Comparison of ENCODE assay signal across 9 mouse cellular contexts in the genomic region with DNA sequence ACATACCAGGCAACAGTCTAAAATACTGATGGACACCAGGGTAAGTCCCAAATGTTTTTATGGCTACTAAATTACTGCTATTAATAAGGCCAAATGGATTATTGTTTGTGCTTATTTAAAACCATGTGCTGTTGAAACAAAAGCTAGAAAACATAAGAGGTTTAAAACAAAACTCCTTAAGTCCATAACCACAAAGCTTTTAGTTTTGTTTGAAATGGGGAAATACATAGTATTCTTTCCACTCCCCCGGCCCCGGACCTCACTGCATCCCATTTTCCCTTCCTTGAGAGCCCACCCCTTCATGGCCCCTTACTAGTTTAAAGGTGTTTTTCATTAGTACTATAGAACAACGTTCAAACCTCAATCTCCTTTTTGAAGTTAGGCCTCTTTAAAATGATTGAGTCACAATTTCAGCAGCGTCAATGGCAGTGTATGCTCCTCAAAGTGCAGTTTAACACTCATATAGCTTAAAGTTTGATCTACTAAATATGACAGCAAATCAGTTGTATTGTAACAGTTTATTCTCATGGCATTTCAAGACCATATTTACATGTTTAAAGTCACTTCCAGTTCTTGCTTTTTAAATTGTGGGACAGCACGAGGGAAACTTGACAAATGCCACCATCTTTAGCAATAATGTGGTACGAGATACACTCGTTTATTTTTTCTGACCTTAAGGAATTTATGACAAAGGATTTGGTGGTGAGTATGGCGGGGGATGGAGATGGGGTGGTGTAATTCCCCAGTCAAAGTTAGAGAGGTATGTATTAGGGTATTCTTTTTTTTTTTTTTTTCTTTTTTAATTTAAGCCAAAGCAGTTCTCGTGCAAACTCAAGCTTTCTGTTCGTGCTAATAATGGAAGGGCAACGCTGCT. TPM values are rescaled to one million over a fixed set of nuclear protein-coding genes. Genes with fewer than 3 reads are reported as not detected.
DNase-seq lines count a peak whose midpoint lies in the region; ATAC-seq and TF ChIP-seq lines count a peak whose summit lies in the region.
"Had no signal": no experiment of that assay in that cellular context is flagged by ENCODE, and none has a peak within 500 bp of the region (broad histone marks: within the 10 kb centered on the region; RNA-seq: fewer than 3 reads in every experiment).

No protein-coding gene starts in this region.

- no peaks in the 10 kb centered on the region for H3K27me3 ChIP-seq in heart, embryonic 10.5 days (ENCODE audit: insufficient read depth, poor library complexity, severe bottlenecking)
- H3K27me3 ChIP-seq in CH12.LX (replicated peaks), result no peaks in the 10 kb centered on the region
- no peaks in the 10 kb centered on the region for H3K27me3 ChIP-seq in forebrain, embryonic 15.5 days
- H3K27me3 ChIP-seq: Patski had no signal

- no peaks in the 10 kb centered on the region; the same call in 1 of the 2 replicates for H3K4me1 ChIP-seq in heart, embryonic 10.5 days
- peaks cover 5 to 44% of the 10 kb centered on the region in 2 experiments for H3K4me1 ChIP-seq in CH12.LX (ENCODE audit: control insufficient read depth in 1 of 2, insufficient read depth in 2 of 2)
- peaks cover 25% of the 10 kb centered on the region for H3K4me1 ChIP-seq in forebrain, embryonic 15.5 days

- dilution Hi-C loops in CH12.LX (cut with MboI; ENCODE audit: extremely low pct_ligation_motif_present, extremely low pct_unique_long_range_greater_than_20kb, low sequenced_read_pairs), result no loop called here

- H3K9me3 ChIP-seq in heart, embryonic 10.5 days, result no peaks in the 10 kb centered on the region
- H3K9me3 ChIP-seq in CH12.LX (replicated peaks; ENCODE audit: low read length), result no peaks in the 10 kb centered on the region
- no peaks in the 10 kb centered on the region for H3K9me3 ChIP-seq in forebrain, embryonic 15.5 days

- in situ Hi-C loops in CH12.LX (cut with MboI; ENCODE audit: low pct_ligation_motif_present, low pct_unique_long_range_greater_than_20kb, low sequenced_read_pairs), result no loop called here

- peak overlapping the region; percentile 100 for H3K27ac ChIP-seq in heart, embryonic 10.5 days
- H3K27ac ChIP-seq in CH12.LX (ENCODE audit: insufficient read depth, low read depth) (peak overlapping the region; percentile 66; the same call in 1 of the 2 replicates), macrophage (peak overlapping the region; percentile 41)
- peak overlapping the region; percentile 96; the same call in 1 of the 2 replicates for H3K27ac ChIP-seq in forebrain, embryonic 15.5 days (replicated peaks)

- ATAC-seq in forebrain, embryonic 15.5 days (replicated peaks), result no peak
- ATAC-seq in inflammation-experienced regulatory T-cells, adult 6 months, result no peak

- WGBS in heart, embryonic 10.5 days, result 14% methylated on average over 11 of the region's 11 CpGs
- 5% methylated on average over 11 of the region's 11 CpGs for WGBS in forebrain, embryonic 15.5 days
- WGBS in macrophage (ENCODE audit: missing documents), result 2% methylated on average over 11 of the region's 11 CpGs

- TF ChIP-seq EP300 in CH12.LX (IDR thresholded peaks at IDR 0.05; ENCODE audit: low read length), result peak; percentile 56; the same call in 1 of the 2 replicates

- H3K36me3 ChIP-seq in heart, embryonic 10.5 days, result no peaks in the 10 kb centered on the region
- H3K36me3 ChIP-seq in CH12.LX (replicated peaks in 1 of 2; ENCODE audit: control insufficient read depth in 1 of 2, insufficient read depth in 1 of 2, low read length in 1 of 2), result peaks cover 0 to 12% of the 10 kb centered on the region in 2 experiments
- H3K36me3 ChIP-seq in forebrain, embryonic 15.5 days, result no peaks in the 10 kb centered on the region
- no peaks in the 10 kb centered on the region for H3K36me3 ChIP-seq in macrophage (ENCODE audit: inconsistent target)

- no peak for TF ChIP-seq RAD21 in CH12.LX (IDR thresholded peaks at IDR 0.05; ENCODE audit: low read depth, low read length)

- H3K4me2 ChIP-seq in CH12.LX (ENCODE audit: insufficient read depth, low read depth, poor library complexity, severe bottlenecking), result peak overlapping the region; percentile 86
- H3K4me2 ChIP-seq in forebrain, embryonic 15.5 days (replicated peaks), result peak overlapping the region; percentile 60

- TF ChIP-seq POLR2A in CH12.LX (IDR thresholded peaks at IDR 0.05; ENCODE audit: low read depth, low read length), result no peak

- H3K79me2 ChIP-seq in CH12.LX (replicated peaks; ENCODE audit: control insufficient read depth, extremely low read depth, insufficient read depth, poor library complexity, severe bottlenecking) (peaks cover 57% of the 10 kb centered on the region), macrophage (ENCODE audit: inconsistent target) (peaks cover 62% of the 10 kb centered on the region)

- no peak for DNase-seq in heart, embryonic 10.5 days (ENCODE audit: low spot score)
- DNase-seq in heart, adult 18-20 months, result no peak
- DNase-seq in CH12.LX (ENCODE audit: extremely low read depth), result peak; percentile 39
- DNase-seq in frontal cortex, postnatal 14 days (ENCODE audit: low spot score in 2 of 2), result no peak
- no peak for DNase-seq in B cell, adult 2 months

- peak overlapping the region; percentile 83 for H3K9ac ChIP-seq in CH12.LX (ENCODE audit: insufficient read depth, low read depth)
- H3K9ac ChIP-seq in forebrain, embryonic 15.5 days (replicated peaks), result peak overlapping the region; percentile 81

- H3K4me3 ChIP-seq in heart, embryonic 10.5 days, result peak overlapping the region; percentile 92
- H3K4me3 ChIP-seq in CH12.LX (replicated peaks in 1 of 3; ENCODE audit: low read depth in 2 of 3, low read length in 2 of 3, poor library complexity in 1 of 3), result peak overlapping the region; percentile 73 to 94 (median 81)
- H3K4me3 ChIP-seq in forebrain, embryonic 15.5 days, result peak overlapping the region; percentile 79
- peak overlapping the region; percentile 80 for H3K4me3 ChIP-seq in macrophage (ENCODE audit: inconsistent target)

- TF ChIP-seq CTCF in CH12.LX (conservative IDR thresholded peaks at IDR 0.05 in 1 of 2, IDR thresholded peaks at IDR 0.05 in 1 of 2; ENCODE audit: low read depth in 2 of 2, low read length in 2 of 2), result no peak

TF ChIP-seq in CH12.LX, 34 proteins besides CTCF, POLR2A, EP300 and RAD21:
- TF ChIP-seq RCOR1 (conservative IDR thresholded peaks at IDR 0.05; ENCODE audit: low read depth, low read length) (0 out of 2 replicates have a peak, but pooled peaks have one; percentile 22), USF2 (conservative IDR thresholded peaks at IDR 0.05; ENCODE audit: low read depth, low read length) (no peak), MXI1 (IDR thresholded peaks at IDR 0.05; ENCODE audit: low read depth, low read length) (no peak; the same call in 1 of the 2 replicates), CHD1 (IDR thresholded peaks at IDR 0.05; ENCODE audit: low read depth, low read length) (peak; percentile 69), ZNF384 (IDR thresholded peaks at IDR 0.05; ENCODE audit: low read depth, low read length) (peak; percentile 54), MYC (IDR thresholded peaks at IDR 0.05; ENCODE audit: low read depth, low read length) (peak; percentile 63; the same call in 1 of the 2 replicates)

RNA-seq across cellular contexts. Expression of gene Ints12, which starts 1.2 kb away (rescaled TPM):
- polyA plus RNA-seq in heart, embryonic 10.5 days (2016; fragmentation: Nextera tagmentation; extraction: Ambion mirVana), result 14.2 and 16.9 TPM in 2 replicates
- 10 to 100 TPM in 1 of 2 experiments, 1 to 10 TPM in 1; 8.4 to 10.4 TPM for total RNA-seq in heart, adult 18-20 months (2021)
- total RNA-seq in CH12.LX (2012; rRNA removed) (21.5 and 23.8 TPM in 2 replicates), CH12.LX (2014; rRNA removed) (36.2 and 36.9 TPM in 2 replicates)
- polyA plus RNA-seq in CH12.LX (2012; ENCODE audit: insufficient read length, low read depth) (37.2 and 37.9 TPM in 2 replicates), macrophage (2018) (14.7 to 30.8 TPM (median 16.7 TPM) in 3 replicates)
- 19.2 and 19.5 TPM in 2 replicates for polyA plus RNA-seq in forebrain, embryonic 15.5 days (2015; fragmentation: Nextera tagmentation; extraction: Ambion mirVana)
- 10 to 100 TPM; 12.1 to 51.2 (median 25.7) TPM for total RNA-seq in macrophage (2018; cell fraction: chromatin; rRNA removed)
- 10 to 100 TPM; 17.7 to 41.2 (median 25.6) TPM for total RNA-seq in macrophage (2018; cell fraction: cytosol; rRNA removed)
- total RNA-seq in macrophage (2018; cell fraction: nucleus; rRNA removed), result 10 to 100 TPM; 19.7 to 44.0 (median 31.2) TPM
- 10 to 100 TPM; 21.8 to 26.9 (median 23.4) TPM for polyA plus RNA-seq in inflammation-experienced regulatory T-cells, adult 6 months (2017; shearing (Covaris generic))

RNA-seq across cellular contexts. Expression of gene Gstcd, which starts 1.3 kb away (rescaled TPM):
- polyA plus RNA-seq in heart, embryonic 10.5 days (2016; fragmentation: Nextera tagmentation; extraction: Ambion mirVana), result 6.1 and 7.6 TPM in 2 replicates
- total RNA-seq in heart, adult 18-20 months (2021), result 1 to 10 TPM; 2.7 to 3.7 TPM
- total RNA-seq in CH12.LX (2012; rRNA removed), result 33.3 and 33.6 TPM in 2 replicates
- 67.2 and 72.5 TPM in 2 replicates for total RNA-seq in CH12.LX (2014; rRNA removed)
- 44.6 and 45.1 TPM in 2 replicates for polyA plus RNA-seq in CH12.LX (2012; ENCODE audit: insufficient read length, low read depth)
- polyA plus RNA-seq in forebrain, embryonic 15.5 days (2015; fragmentation: Nextera tagmentation; extraction: Ambion mirVana), result 4.4 and 4.6 TPM in 2 replicates
- 10 to 100 TPM in 24 of 26 experiments, 1 to 10 TPM in 2; 8.5 to 35.6 (median 14.8) TPM for total RNA-seq in macrophage (2018; cell fraction: chromatin; rRNA removed)
- 1 to 10 TPM; 2.2 to 4.1 (median 3.1) TPM for total RNA-seq in macrophage (2018; cell fraction: cytosol; rRNA removed)
- total RNA-seq in macrophage (2018; cell fraction: nucleus; rRNA removed), result 10 to 100 TPM in 14 of 26 experiments, 1 to 10 TPM in 12; 5.8 to 32.2 (median 10.2) TPM
- polyA plus RNA-seq in macrophage (2018), result 1.5 to 7.2 TPM (median 2.4 TPM) in 3 replicates
- 1 to 10 TPM; 3.0 to 4.6 (median 3.7) TPM for polyA plus RNA-seq in inflammation-experienced regulatory T-cells, adult 6 months (2017; shearing (Covaris generic))

Comparison
In these comparisons a context has a peak if more than half of its experiments do, and no peak if none do; other contexts are left out.
1. H3K27ac ChIP-seq: peak in every context shown above with its lines; median percentile 100 in heart, embryonic 10.5 days; 96 in forebrain, embryonic 15.5 days; 66 in CH12.LX; 41 in macrophage.